Mouse (Mus musculus) brain, embryonic 18.5 days (tissue): ENCODE results near the gene Pskh1.

Experiments used
- DNase-seq: peaks from one replicate; pipeline ENCODE4 v3.0.0-alpha.2; 2012; ENCODE audit warnings: low read depth, low spot score

The Pskh1 gene

DNA sequence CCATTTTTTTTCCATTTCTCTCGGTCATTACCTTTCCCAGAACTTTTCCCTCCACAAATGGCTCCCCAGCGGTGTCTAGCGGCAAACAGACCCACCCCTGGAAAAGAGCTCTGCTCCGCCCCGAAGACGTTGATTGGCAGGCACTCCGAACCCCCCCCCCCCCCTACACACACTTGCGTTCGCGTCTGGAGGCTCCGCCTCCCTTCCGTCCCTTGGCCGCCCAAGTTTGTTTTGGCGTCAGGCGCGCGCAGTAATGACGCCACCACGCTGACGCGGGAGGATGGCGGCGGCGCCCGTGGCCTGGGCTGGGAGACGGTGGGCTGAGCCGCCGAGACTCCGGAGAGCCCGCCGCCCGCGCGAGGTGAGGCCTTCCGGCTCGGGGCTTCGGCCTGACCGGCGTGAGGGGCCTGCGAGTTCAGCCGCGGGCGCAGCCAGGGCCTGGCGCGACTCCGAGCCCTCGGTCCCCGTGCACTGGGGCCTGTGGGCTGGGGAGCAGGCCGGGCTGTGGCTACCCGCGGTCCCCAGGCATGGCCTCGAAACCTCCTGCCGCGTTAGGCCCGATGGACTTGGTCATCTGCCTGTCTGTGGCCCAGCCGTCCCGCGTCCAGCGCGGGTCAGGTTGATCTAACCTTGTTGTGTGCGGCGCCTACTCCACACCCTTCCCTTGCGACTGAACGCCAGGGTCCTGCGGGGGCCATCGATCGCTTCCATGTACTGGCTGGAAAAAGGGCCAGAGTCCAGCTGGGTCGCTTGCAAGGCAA lies at the start of gene Pskh1:
TSS of gene Pskh1 (plus strand) at position 262 of the 761 bp plus-strand sequence.
- peak; percentile 87 for DNase-seq

DNA sequence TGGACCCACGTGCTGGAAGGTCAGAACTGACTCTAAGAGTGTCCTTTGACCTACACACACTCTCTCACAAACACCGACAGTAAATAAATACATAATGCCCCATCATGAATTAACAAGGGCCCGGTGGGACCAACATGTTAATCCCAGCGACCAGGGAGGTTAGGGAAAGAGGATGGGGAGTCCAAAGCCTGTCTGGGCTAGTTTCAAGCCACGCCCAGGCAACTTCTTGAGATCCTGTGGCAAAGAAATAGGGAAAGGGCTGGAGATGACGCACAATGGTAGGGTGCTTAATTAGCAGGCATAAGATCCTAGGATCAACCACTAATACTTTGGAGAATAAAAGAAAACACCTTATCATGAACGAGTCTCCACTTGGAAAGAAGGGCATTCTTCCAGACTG lies 49.6 kb upstream of the Pskh1 start:
- DNase-seq = no peak

DNA sequence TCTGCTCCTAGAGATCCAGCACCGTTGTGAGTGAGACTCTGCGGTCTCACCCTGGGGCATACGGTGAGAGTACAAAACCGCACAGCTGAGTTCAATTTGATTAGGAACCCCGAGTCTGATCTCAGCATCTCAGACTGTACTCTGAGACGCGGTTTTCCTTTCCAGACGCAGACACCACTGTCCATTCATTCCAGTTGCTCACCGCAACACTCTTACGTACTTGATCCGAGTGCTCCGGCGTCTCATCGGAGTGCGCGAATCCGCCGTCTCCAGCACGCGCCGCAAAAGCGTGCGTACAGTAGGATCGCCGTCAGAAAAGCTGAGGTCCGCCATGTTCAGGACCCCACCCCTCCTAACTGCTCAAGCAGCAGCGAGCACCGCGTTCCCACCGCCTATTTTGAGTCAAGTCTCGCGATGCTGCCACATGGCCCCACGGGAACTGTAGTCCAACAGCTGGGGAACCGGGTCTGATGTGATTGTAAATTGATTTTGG lies 48.5 kb upstream of the Pskh1 start:
- peak; percentile 88 for DNase-seq

DNA sequence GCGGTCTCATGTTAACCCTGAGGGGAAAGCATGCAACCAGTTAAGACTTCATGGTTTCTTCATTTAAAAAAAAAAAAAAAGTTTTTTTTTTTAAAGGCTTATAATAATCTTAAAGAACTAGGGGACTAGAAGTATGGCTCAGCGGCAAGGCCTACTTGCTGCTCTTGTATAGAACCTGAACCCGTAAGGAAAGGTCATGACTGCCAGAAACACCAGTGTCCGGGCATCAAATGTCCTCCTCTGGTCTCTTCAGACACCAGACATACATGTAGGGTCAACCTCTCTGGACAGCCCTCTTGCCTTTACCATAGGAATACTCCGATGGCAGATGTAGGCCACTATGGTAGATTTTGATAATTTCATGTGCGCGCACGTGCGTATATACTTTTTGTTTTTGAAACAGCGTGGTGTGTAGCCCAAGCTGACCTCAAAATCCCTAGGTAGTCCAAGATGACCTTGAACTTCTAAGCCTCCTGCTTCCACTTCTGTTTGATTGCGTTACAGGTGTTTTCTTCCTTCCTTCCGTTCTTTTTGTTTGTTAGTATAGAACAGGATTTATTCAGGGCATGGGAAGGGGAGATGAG lies 48.0 kb upstream of the Pskh1 start:
- DNase-seq = no peak

DNA sequence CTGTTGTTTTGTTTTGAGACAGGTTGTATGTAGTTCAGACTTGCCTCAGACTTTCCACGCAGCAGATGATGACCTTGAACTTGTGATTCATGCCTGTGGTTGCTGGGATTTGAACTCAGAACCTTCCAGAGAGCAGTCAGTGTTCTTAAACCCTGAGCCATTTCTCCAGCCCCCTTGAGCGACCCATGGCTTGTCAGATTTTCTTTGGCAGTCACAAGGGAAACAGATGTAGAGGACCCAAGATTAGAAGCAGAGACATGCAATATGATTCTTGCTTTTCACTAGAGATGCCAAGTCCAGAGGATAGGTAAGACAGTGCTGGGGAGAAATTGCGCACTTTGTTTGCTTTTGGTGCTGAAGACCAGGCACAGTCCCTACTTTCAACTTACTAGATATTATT lies 47.1 kb upstream of the Pskh1 start, which contains the start of gene Cenpt:
TSS of gene Cenpt (minus strand) at position 101 of the 400 bp plus-strand sequence.
- DNase-seq = no peak

DNA sequence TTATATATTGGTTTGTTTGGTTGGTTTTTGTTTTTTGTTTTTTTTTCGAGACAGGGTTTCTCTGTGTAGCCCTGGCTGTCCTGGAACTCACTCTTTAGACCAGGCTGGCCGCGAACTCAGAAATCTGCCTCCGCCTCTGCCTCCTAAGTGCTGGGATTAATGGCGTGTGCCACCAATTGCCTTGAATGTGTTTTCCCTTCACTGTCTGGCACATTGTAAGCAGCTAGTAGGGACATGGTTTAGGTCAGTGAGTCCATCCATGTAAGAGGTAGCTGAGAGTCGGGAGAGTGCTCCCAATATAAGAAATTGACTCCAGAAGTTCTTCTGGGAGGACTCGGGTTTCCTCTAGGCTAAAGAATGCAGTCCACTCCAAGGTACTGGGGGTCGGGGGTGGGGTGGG lies 45.9 kb upstream of the Pskh1 start:
- DNase-seq = no peak

DNA sequence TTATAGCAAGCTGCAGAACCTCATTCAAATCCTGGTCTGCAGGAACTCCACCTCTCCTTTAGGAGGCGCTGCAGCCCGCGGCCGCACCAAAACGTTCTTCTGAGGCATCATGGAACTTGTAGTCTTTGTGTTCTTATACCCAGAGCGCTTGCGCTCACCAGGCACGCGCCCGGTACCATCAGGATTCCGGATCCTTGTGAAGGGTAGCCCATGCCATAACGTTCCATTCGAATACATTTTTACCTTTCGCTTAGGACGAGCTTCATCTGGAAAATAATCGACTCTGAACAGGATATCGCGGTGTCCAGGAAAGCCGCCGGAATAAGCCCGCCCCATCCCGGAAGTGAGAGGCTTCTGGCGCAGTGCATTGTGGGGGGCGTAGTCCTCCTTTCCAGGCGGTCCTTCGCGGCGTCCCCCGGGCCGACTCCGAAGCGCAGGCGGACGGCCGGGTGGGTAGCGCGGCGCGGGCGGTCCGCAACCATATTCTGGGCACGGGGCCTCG lies 45.5 kb upstream of the Pskh1 start, which contains the start of gene Thap11:
TSS of gene Thap11 (plus strand) at position 418 of the 502 bp plus-strand sequence.
- peak; percentile 88 for DNase-seq

DNA sequence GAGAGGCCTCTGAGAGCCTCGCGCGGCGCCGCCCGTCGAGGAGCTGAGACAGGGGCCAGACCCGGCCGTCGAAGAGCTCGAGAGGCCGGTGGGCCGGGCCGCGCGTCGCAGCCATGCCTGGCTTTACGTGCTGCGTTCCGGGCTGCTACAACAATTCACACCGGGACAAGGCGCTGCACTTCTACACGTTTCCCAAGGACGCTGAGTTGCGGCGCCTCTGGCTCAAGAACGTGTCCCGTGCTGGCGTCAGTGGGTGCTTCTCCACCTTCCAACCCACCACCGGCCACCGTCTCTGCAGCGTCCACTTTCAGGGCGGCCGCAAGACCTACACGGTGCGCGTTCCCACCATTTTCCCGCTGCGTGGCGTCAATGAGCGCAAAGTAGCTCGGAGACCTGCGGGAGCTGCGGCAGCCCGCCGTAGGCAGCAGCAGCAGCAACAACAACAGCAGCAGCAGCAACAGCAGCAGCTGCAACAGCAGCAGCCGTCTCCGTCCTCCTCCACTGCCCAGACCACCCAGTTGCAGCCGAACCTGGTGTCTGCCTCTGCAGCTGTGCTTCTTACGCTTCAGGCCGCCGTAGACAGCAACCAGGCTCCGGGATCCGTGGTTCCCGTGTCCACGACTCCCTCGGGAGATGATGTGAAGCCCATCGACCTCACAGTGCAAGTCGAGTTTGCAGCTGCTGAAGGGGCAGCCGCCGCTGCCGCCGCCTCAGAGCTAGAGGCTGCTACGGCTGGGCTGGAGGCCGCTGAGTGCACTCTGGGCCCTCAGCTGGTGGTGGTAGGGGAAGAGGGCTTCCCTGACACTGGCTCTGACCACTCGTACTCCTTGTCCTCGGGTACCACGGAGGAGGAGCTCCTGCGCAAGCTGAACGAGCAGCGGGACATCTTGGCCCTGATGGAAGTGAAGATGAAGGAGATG lies 44.7 kb upstream of the Pskh1 start:
- DNase-seq = no peak

DNA sequence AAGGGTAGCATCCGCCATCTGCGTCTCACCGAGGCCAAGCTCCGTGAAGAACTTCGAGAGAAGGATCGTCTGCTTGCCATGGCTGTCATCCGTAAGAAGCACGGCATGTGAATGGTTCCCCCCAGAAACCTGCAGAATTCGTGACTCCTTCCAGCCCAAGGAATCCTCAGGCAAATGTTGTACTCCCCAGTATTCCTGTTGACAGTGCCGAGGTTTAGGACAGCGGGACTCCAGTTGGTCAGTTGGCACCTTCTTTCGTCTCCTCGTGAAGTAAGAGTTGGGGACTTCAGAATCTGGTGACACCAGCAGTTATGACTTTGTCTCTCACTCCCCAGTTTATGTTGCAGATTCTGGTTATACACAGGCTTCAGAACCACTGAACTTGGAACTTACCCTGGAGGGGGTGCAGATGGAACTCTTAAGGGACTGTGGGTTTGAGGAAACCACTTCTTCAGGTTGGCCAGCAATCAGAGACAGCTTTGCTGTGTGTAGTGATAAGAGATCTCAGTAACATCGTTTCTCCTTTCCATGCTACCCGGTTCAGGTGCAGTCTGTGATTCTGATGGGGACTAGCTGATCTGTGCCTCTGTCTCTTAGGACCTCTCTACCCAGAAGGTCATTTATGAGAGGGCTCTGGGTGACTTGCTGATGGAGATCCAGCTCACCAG lies 43.9 kb upstream of the Pskh1 start:
- DNase-seq = no peak

DNA sequence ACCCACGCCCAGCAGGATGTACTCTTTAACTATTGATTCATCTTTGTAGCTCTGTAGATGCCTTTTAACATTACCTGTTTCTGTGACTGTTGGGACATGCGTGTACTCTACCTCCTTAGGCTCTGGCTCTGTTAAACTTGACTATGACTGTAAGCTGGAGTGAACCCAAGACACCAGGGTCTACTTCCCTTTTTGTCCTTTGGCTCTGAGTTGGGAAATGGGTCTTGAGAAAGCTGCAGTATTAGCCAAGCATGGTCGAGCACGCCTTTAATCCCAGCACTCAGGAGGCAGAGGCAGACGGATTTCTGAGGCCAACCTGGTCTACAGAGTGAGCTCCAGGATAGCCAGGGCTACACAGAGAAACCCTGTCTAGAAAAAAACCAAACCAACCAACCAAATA lies 41.7 kb upstream of the Pskh1 start:
- no peak for DNase-seq

DNA sequence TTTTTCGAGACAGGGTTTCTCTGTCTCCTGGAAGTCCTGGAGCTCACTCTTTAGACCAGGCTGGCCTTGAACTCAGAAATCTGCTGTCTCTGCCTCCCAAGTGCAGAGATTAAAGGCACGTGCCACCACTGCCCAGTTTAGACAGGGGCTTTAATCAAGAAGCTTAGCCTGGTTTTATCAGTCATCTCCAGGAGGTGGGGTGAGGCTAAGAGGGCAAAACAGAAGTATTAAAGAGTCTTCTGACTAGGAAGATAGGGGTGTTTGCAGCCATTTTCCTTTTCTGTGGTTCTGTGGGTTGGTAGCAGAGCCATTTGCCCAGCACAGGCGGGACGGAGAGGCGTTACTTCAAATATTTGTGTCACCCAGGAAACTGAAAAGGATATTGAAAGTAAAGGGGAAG lies 40.9 kb upstream of the Pskh1 start:
- DNase-seq = no peak

DNA sequence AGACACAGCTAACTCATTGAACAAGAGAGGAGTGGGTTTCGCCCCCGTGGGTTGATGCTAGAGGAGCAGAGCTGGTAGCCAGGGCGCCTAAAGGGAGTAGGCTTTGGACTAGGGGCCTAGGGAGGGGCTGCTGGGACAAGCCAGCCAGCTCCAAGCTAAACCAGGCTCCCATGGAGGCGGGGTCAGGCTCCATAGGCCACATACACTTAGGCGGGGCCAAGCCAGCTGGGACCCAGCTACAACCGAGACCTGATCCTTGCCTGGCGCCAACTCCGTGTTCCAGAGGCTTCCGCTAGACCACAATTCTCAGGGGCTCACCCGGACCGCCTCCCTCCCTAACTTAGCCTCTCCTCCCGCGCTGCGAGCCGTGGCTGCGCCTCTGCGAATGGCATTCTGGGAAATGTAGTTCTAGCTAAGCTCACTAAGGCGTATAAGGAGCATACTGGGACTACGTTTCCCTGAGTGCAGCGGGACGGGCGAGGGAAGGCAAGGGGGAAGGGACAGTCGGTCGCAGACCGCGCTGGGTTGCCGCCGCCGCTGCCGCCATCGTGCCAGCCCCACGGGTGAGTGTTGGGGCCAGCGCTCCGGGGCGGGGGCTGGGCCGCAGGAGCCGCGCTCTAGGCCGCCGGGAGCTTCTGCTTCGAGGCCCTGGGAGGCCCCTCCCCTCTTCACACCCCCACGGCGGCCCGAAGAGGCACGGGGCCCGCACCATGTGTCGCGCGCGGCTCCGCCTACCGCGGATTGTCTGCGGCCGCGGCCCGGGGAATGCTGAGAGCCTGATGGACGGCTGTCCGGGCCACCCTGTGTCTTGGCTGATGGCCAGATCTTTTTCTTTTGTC lies 39.9 kb upstream of the Pskh1 start, which contains the start of gene Nutf2:
TSS of gene Nutf2 (plus strand) at position 438 of the 839 bp plus-strand sequence.
- DNase-seq = peak; percentile 91

DNA sequence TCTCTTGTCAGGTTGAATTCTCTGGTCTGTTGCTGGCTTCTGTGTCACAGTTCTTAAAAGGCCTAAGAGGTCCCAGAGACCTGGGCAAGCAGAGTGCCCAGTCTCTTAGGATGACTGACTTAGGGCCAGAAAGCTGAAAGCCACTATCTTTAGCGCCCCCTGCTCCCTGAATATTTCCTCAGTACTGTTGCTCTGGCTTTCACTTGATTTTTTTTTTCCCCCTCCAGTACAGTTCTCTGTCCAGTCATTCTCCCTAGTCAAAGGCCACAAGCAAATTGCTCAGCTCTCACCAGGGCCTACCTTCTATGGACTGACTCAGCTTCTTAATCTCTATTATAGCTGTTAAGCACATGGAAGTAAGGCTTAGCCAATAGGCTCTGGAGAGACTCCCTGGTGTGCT lies 38.3 kb upstream of the Pskh1 start:
- DNase-seq = no peak

DNA sequence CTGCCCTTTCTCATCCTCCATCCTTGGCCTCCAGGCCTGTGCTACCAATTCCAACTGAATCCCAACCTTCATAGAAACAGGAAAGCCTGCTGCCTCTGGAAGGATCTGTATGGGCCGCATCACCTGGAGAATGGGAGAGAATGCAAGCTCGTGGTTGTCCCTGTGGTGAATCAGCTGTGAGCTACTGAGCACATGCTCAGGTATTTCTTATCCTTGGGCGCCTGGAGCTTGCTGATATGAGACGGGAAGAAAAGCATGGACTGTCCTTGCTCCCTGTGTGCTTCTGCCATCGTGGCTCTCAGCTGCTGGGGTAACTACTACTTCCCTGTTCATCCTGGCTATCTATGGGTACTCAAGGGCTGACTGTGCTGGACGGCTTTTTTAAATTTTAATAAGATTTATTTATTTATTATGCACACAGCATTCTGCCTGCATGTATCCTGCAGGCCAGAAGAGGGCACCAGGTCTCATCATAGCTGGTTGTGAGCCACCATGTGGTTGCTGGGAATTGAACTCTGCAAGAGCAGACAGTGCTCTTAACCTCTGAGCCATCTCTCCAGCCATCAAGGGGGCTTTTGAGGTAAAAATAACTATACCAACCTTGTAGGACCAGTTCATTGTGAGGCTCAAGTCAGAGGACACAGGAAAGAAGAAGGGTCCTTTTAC lies 33.7 kb upstream of the Pskh1 start:
- no peak for DNase-seq

DNA sequence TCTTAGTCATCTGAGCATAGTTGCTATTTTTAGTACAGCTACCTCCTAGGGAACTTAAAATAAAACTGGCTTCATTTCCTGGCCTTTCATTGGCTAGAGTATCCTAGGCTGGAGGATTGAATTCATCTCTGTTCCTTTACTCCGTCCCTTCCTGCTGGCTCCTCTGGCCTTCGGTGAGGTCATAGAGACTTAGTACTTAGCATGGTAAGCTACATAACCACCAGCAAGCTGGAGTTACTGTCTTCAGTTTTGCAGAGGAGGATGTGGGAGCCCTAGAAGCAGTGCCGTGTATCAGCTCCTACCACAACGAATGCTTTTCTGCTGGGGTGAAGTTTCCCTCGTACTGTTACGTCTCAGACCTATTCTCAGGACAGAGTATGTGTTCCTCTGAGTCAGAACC lies 25.9 kb upstream of the Pskh1 start:
- no peak for DNase-seq

DNA sequence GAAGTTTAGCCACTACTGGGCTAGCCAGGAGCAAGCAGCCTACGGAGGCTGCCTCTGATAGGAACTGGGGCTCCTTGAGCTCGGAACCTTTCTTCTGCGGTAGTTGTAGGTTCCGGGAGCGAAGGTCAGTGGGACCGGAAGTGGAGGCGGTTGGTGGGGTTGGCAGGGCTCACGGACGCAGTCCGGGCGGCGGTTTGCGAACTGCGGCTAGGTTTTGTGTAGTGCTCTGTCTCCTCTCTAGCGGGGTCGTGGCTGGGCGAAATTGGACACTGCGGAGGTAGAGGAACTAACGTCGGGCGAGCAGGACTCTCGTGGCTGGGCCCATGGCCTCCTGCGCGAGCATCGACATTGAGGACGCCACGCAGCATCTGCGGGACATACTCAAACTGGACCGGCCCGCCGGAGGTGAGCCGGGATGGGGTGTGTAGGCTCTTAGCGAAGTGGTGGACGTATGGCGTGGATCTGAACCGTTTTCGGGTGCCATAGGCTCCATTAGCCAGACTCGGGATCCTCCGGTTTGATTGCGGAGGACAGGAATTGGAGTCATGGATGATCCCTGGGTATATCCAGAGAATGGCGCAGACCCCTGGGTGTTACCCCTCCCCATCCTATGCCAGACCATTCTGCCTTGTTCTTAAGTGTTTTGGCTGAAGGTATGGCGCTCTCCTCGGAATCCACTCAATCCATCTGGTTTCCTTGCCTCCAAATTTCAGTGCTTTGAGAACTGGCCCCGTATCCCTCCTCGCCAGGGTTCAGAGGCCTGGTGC lies 19.3 kb upstream of the Pskh1 start, which contains the start of gene Edc4:
TSS of gene Edc4 (plus strand) at position 128 of the 767 bp plus-strand sequence.
- no peak for DNase-seq

DNA sequence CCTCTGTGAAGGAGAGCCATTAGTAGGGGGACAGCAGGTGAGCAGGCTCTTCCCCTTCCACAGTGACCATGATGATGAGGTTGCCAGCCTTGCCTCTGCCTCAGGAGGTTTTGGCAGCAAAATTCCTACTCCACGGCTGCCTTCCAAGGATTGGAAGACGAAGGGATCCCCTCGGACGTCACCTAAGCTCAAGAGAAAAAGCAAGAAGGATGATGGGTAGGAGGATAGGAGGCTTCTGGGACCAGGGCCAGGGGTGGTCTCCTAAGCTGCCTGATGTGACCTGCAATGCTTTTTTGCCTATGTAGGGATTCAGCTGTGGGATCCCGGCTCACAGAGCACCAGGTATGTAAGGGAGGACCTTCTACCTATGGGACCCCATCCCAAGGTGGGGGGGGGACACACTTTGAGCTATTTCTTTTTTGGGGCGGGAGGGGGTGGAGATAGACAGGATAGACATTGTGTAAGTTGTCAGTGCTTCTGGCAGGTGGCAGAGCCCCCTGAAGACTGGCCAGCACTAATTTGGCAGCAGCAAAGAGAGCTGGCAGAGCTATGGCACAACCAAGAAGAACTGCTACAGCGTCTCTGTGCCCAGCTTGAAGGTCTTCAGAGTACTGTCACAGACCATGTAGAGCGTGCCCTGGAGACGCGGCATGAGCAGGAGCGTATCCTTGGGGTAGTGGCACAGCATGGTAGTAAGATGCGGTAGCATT lies 10.3 kb upstream of the Pskh1 start:
- no peak for DNase-seq

DNA sequence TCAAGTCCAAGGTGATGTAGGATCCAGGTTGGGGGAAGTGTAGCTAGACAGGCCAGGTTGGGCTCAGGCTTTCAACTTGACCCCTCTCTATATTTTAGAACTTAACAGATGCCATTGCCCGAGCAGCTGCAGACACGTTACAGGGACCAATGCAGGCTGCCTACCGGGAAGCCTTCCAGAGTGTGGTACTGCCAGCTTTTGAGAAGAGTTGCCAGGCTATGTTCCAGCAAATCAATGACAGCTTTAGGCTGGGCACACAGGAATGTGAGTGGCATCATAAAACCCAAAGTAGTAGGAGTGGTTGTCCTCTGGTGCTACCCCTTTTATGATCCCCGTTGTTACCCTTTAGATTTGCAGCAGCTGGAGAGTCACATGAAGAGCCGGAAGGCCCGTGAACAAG lies 9.4 kb upstream of the Pskh1 start:
- no peak for DNase-seq
